Mouse (Mus musculus): ENCODE measurements around the gene Ptprf. TPM values are rescaled to one million over a fixed set of nuclear protein-coding genes. Genes with fewer than 3 reads are reported as not detected.

The Ptprf gene
- polyA plus RNA-seq, 1 experiment, result 42.3 TPM

GRCm38 (mm10) chr4:118162123-118162522 is 129.1 kb downstream of the Ptprf start:
- Histone ChIP-seq H3K4me1 (ENCODE audit: control insufficient read depth, insufficient read depth, low read length) (no peaks in the 10 kb centered on the region), H3K4me3 (ENCODE audit: insufficient read depth, low read length) (no peak overlapping the region), H3K27ac (ENCODE audit: insufficient read depth, low read length) (no peak overlapping the region)
- no peak for TF ChIP-seq POLR2A (IDR thresholded peaks at IDR 0.05; ENCODE audit: extremely low read depth, insufficient read depth, low read length)
- no peak for TF ChIP-seq CTCF (IDR thresholded peaks at IDR 0.05; ENCODE audit: extremely low read depth, insufficient read depth, low read length)

Other genes starting within 250 kb of the Ptprf start
- gene St3gal3, start 156.5 kb downstream of the Ptprf start, polyA plus RNA-seq (2012; rRNA removed), result 52.3 and 55.8 TPM in 2 replicates
- gene Kdm4a, start 111.4 kb downstream of the Ptprf start, polyA plus RNA-seq (2012; rRNA removed), result 35.3 and 37.8 TPM in 2 replicates
- gene Szt2, start 117.9 kb upstream of the Ptprf start, polyA plus RNA-seq (2012; rRNA removed), result 33.4 and 38.6 TPM in 2 replicates
- gene Med8, start 117.9 kb upstream of the Ptprf start, polyA plus RNA-seq (2012; rRNA removed), result 58.6 and 59.8 TPM in 2 replicates
- 69.3 and 79.4 TPM in 2 replicates for gene Elovl1, start 136.7 kb upstream of the Ptprf start, polyA plus RNA-seq (2012; rRNA removed)
- 1.7 and 2.3 TPM in 2 replicates for gene Cdc20, start 145.9 kb upstream of the Ptprf start, polyA plus RNA-seq (2012; rRNA removed)
- 1.4 and 1.5 TPM in 2 replicates for gene Mpl, start 166.1 kb upstream of the Ptprf start, polyA plus RNA-seq (2012; rRNA removed)
- gene Tie1, start 198.7 kb upstream of the Ptprf start, polyA plus RNA-seq (2012; rRNA removed), result 12.8 and 13.2 TPM in 2 replicates
- gene 2610528J11Rik, start 235.6 kb upstream of the Ptprf start, polyA plus RNA-seq (2012; rRNA removed), result 0.19 TPM in 1 of 2 replicates, not detected in the other

All from cortical plate, adult 2 months (tissue).